Mouse (Mus musculus) stomach, embryonic 16.5 days (tissue): ENCODE data around the gene Lhfpl2. TPM values are rescaled to one million over a fixed set of nuclear protein-coding genes. Genes with fewer than 3 reads are reported as not detected.

Experiments used
- ATAC-seq: fragments of 200-750 bp; cut with Nextera tagmentation; 2 replicates; pipeline ENCODE4 v1.8.0; 2017; ENCODE audit warnings: moderate number of reproducible peaks, moderate TSS enrichment; ENCODE audit not compliant: insufficient read depth, low FRiP score
- H3K27ac ChIP-seq: fragments of 300-500 bp; sonication (generic); 2 replicates; pipeline ENCODE4 v1.5.1; 2014; ENCODE audit warnings: low read length
- H3K27me3 ChIP-seq: fragments of 300-500 bp; sonication (generic); 2 replicates; pipeline ENCODE4 v1.6.1; 2014; ENCODE audit warnings: low read length, control low read depth, mixed read lengths; ENCODE audit not compliant: control insufficient read depth, insufficient read depth
- H3K36me3 ChIP-seq: fragments of 300-500 bp; sonication (generic); 2 replicates; pipeline ENCODE4 v1.6.1; 2014; ENCODE audit warnings: low read length; ENCODE audit not compliant: control insufficient read depth, insufficient read depth
- H3K4me1 ChIP-seq: fragments of 300-500 bp; sonication (generic); 2 replicates; pipeline ENCODE4 v1.6.1; 2014; ENCODE audit warnings: low read length, control low read depth, mixed read lengths; ENCODE audit not compliant: control insufficient read depth, insufficient read depth
- H3K4me2 ChIP-seq: fragments of 300-500 bp; sonication (generic); 2 replicates; pipeline ENCODE4 v1.6.1; 2014; ENCODE audit warnings: low read depth, low read length, mixed read lengths
- H3K4me3 ChIP-seq: fragments of 300-500 bp; sonication (generic); replicated peaks from 2 replicates; pipeline ENCODE4 v1.5.1; 2014; ENCODE audit warnings: mild to moderate bottlenecking, low read length
- H3K9ac ChIP-seq: fragments of 300-500 bp; sonication (generic); 2 replicates; pipeline ENCODE4 v1.6.1; 2014; ENCODE audit warnings: low read length
- H3K9me3 ChIP-seq: fragments of 300-500 bp; sonication (generic); replicated peaks from 2 replicates; pipeline ENCODE4 v1.6.1; 2016; ENCODE audit warnings: low read length, control low read depth; ENCODE audit not compliant: control insufficient read depth
- WGBS: fragments of 180-500 bp; shearing (Covaris S2); extraction: QIAGEN DNeasy Blood & Tissue Kit; methylation state at CpG from one replicate; pipeline ENCODE4 v1.1.7; 2014; 5-methylcytosine and 5-hydroxymethylcytosine counted together
- polyA plus RNA-seq: library from polyadenylated mRNA; unstranded; fragments of >200 nt; fragmentation: Nextera tagmentation; extraction: Ambion mirVana; gene quantifications from 2 replicates; pipeline ENCODE4 v1.2.1, GENCODE M21; 2015

Gene Lhfpl2
- polyA plus RNA-seq, 1 experiment from 2014 or later, result 20.3 TPM

DNA sequence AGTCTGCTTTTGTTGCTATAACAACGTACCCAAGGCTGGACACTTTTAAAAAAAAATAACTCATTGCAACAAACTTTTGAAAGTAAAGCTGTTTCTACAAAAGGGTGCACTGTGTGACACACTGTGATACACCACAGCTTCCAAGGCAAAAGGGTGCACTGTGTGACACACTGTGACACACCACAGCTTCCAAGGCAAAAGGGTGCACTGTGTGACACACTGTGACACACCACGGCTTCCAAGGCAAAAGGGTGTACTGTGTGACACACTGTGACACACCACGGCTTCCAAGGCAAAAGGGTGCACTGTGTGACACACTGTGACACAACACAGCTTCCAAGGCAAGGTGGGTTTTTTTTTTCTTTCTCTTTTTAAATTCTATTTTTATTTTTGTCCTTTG lies 6.8 kb upstream of the Lhfpl2 start:
- Histone ChIP-seq H3K9ac (no peak overlapping the region), H3K36me3 (no peaks in the 10 kb centered on the region), H3K4me2 (no peak overlapping the region), H3K4me3 (no peak overlapping the region), H3K4me1 (no peaks in the 10 kb centered on the region), H3K9me3 (no peaks in the 10 kb centered on the region), H3K27ac (no peak overlapping the region), H3K27me3 (no peaks in the 10 kb centered on the region)
- no peak for ATAC-seq
- WGBS, result 88% methylated on average over 3 of the region's 3 CpGs

DNA sequence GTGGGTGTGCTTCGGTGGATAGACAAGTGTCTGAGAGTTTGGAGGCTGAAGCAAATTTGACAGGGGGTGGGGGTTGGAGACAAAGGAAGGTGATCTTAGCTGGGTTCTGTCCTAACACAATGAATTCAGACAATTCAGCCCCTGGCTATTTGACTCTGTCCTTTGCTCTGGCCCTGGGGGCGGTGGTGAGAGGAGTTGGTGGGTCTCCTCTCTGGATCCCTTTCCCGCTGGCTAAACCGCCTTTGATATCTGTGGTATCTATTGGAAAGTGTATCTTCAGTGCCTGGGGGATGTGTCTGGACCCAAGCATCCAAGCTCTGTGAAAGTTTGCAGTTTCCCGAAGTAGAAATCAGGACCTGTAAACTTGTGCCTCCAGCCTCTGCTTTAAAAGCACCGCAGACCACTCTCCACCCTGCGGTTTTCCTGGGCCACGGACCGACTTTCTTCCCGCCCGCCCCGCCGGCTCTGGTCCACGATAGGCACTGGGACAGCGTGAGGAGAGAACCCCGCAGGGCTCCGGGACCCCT lies 497 bp upstream of the Lhfpl2 start:
- H3K36me3 ChIP-seq, result no peaks in the 10 kb centered on the region
- peak overlapping the region; percentile 67 for H3K27ac ChIP-seq
- peak overlapping the region; percentile 92 for H3K9ac ChIP-seq
- no peaks in the 10 kb centered on the region; the same call in 1 of the 2 replicates for H3K27me3 ChIP-seq
- ATAC-seq, result no peak
- H3K4me1 ChIP-seq, result peaks cover 10% of the 10 kb centered on the region; the same call in 1 of the 2 replicates
- H3K4me2 ChIP-seq, result peak overlapping the region; percentile 97
- no peaks in the 10 kb centered on the region for H3K9me3 ChIP-seq
- peak overlapping the region; percentile 82 for H3K4me3 ChIP-seq
- WGBS, result 5% methylated on average over 17 of the region's 17 CpGs

GRCm38 (mm10) chr13:94058642-94059222 lies 1.1 kb downstream of the Lhfpl2 start:
- Histone ChIP-seq H3K4me1 (peaks cover 23% of the 10 kb centered on the region), H3K9me3 (no peaks in the 10 kb centered on the region), H3K9ac (no peak overlapping the region), H3K27me3 (no peaks in the 10 kb centered on the region; the same call in 1 of the 2 replicates), H3K4me2 (peak overlapping the region; percentile 97), H3K36me3 (no peaks in the 10 kb centered on the region), H3K27ac (no peak overlapping the region), H3K4me3 (peak overlapping the region; percentile 82)
- no peak for ATAC-seq
- WGBS, result 31% methylated on average over 6 of the region's 6 CpGs

GRCm38 (mm10) chr13:94059373-94059772 lies 1.8 kb downstream of the Lhfpl2 start:
- no peaks in the 10 kb centered on the region for H3K9me3 ChIP-seq
- H3K4me3 ChIP-seq, result no peak overlapping the region
- no peak overlapping the region for H3K9ac ChIP-seq
- no peak overlapping the region for H3K27ac ChIP-seq
- H3K4me2 ChIP-seq, result no peak overlapping the region
- no peaks in the 10 kb centered on the region; the same call in 1 of the 2 replicates for H3K27me3 ChIP-seq
- WGBS, result 91% methylated on average over 4 of the region's 4 CpGs
- ATAC-seq, result no peak
- H3K4me1 ChIP-seq, result peaks cover 24% of the 10 kb centered on the region
- H3K36me3 ChIP-seq, result no peaks in the 10 kb centered on the region

- H3K9ac ChIP-seq, result no peak overlapping the region
- no peak overlapping the region for H3K4me2 ChIP-seq
- no peak overlapping the region for H3K27ac ChIP-seq
- no peaks in the 10 kb centered on the region for H3K9me3 ChIP-seq
- WGBS, result 90% methylated on average over 6 of the region's 6 CpGs
- no peak for ATAC-seq
- H3K4me1 ChIP-seq, result peaks cover 28% of the 10 kb centered on the region
- no peaks in the 10 kb centered on the region for H3K36me3 ChIP-seq
- H3K27me3 ChIP-seq, result no peaks in the 10 kb centered on the region; the same call in 1 of the 2 replicates
- no peak overlapping the region for H3K4me3 ChIP-seq
These were observed 2.2 kb downstream of the Lhfpl2 start for GRCm38 (mm10) chr13:94059778-94060177.

DNA sequence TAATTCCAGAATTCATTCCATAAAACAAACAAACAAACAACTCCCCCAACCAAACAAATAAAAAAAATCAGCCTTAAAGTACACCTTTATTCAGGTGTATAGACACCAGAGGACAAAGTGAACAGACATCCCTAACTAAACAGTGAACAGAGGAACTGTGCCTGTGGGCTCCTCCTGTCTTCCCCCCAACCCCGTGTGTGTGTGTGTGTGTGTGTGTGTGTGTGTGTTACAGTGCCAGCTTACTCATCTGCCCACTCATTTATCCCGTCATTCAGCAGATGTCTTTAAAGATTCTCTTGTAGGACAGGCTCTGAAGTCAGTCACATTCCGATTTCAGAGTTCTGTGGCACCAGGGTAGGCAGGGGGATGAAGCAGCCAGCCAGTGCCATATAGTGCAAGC lies 2.9 kb downstream of the Lhfpl2 start:
- no peak overlapping the region for H3K4me2 ChIP-seq
- H3K27me3 ChIP-seq, result no peaks in the 10 kb centered on the region; the same call in 1 of the 2 replicates
- H3K36me3 ChIP-seq, result no peaks in the 10 kb centered on the region
- H3K9me3 ChIP-seq, result no peaks in the 10 kb centered on the region
- no peak for ATAC-seq
- no peak overlapping the region for H3K4me3 ChIP-seq
- H3K4me1 ChIP-seq, result peaks cover 28% of the 10 kb centered on the region
- 86% methylated on average over 3 of the region's 3 CpGs for WGBS
- H3K9ac ChIP-seq, result no peak overlapping the region
- no peak overlapping the region for H3K27ac ChIP-seq

- no peaks in the 10 kb centered on the region for H3K9me3 ChIP-seq
- ATAC-seq, result no peak
- H3K4me3 ChIP-seq, result no peak overlapping the region
- 75% methylated on average over 9 of the region's 9 CpGs for WGBS
- H3K4me1 ChIP-seq, result peaks cover 28% of the 10 kb centered on the region
- H3K27ac ChIP-seq, result no peak overlapping the region
- H3K27me3 ChIP-seq, result no peaks in the 10 kb centered on the region; the same call in 1 of the 2 replicates
- H3K4me2 ChIP-seq, result no peak overlapping the region
- H3K36me3 ChIP-seq, result no peaks in the 10 kb centered on the region
- no peak overlapping the region for H3K9ac ChIP-seq
These were observed 3.8 kb downstream of the Lhfpl2 start for GRCm38 (mm10) chr13:94061256-94061877.

- peak; percentile 70; the same call in 1 of the 2 replicates for ATAC-seq
- H3K9ac ChIP-seq, result no peak overlapping the region
- H3K9me3 ChIP-seq, result no peaks in the 10 kb centered on the region
- H3K27ac ChIP-seq, result peak overlapping the region; percentile 46
- H3K27me3 ChIP-seq, result no peaks in the 10 kb centered on the region
- peak overlapping the region; percentile 43 for H3K4me2 ChIP-seq
- no peaks in the 10 kb centered on the region for H3K36me3 ChIP-seq
- WGBS, result 19% methylated on average over 21 of the region's 21 CpGs
- H3K4me3 ChIP-seq, result 0 out of 2 replicates have a peak overlapping the region, but pooled peaks have one; percentile 4
- peaks cover 25% of the 10 kb centered on the region for H3K4me1 ChIP-seq
These were observed 4.9 kb downstream of the Lhfpl2 start for GRCm38 (mm10) chr13:94062349-94063111.

DNA sequence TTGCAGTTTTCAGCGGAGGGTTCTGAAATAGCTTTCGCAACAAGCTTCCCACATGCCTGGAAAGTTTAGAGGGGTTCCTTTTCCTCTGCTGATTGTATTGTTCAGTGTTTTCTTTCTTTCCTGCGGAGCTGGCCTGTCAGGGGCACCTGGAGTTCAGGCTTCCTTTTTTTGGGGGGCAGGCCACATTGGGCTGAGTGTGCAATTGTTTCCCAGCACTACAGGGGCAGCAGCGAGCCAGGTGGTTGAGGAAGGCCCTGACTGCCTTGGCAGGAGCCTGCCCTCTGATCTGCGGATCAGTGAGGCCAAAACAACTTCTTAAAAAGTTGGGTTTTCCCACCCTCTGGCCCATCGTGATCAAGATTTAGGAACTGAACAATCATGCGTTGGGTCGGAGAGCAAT lies 5.6 kb downstream of the Lhfpl2 start:
- Histone ChIP-seq H3K4me3 (0 out of 2 replicates have a peak overlapping the region, but pooled peaks have one; percentile 4), H3K9me3 (no peaks in the 10 kb centered on the region), H3K27me3 (no peaks in the 10 kb centered on the region), H3K27ac (peak overlapping the region; percentile 46), H3K4me1 (peaks cover 25% of the 10 kb centered on the region), H3K36me3 (no peaks in the 10 kb centered on the region), H3K9ac (0 out of 2 replicates have a peak overlapping the region, but pooled peaks have one; percentile 20), H3K4me2 (peak overlapping the region; percentile 43)
- ATAC-seq, result no peak
- WGBS, result 50% methylated on average over 8 of the region's 8 CpGs
